Mouse (Mus musculus) forebrain, embryonic 16.5 days (tissue): ENCODE results near the gene Med12. TPM values are rescaled to one million over a fixed set of nuclear protein-coding genes. Genes with fewer than 3 reads are reported as not detected.

Source experiments
- ATAC-seq: fragments of 200-750 bp; cut with Nextera tagmentation; 2 replicates; pipeline ENCODE4 v1.8.0; 2017; ENCODE audit warnings: mild to moderate bottlenecking, moderate library complexity
- H3K27ac ChIP-seq: fragments of 300-500 bp; sonication (generic); 2 replicates; pipeline ENCODE4 v1.5.1; 2014; ENCODE audit warnings: low read length, control low read depth
- H3K27me3 ChIP-seq: fragments of 300-500 bp; sonication (generic); replicated peaks from 2 replicates; pipeline ENCODE4 v1.6.1; 2014; ENCODE audit warnings: low read length; ENCODE audit not compliant: control insufficient read depth, insufficient read depth
- H3K36me3 ChIP-seq: fragments of 300-500 bp; sonication (generic); 2 replicates; pipeline ENCODE4 v1.6.1; 2014; ENCODE audit not compliant: control insufficient read depth, insufficient read depth
- H3K4me1 ChIP-seq: fragments of 300-500 bp; sonication (generic); replicated peaks from 2 replicates; pipeline ENCODE4 v1.6.1; 2014; ENCODE audit warnings: low read length; ENCODE audit not compliant: control insufficient read depth, insufficient read depth
- H3K4me2 ChIP-seq: fragments of 300-500 bp; sonication (generic); 2 replicates; pipeline ENCODE4 v1.6.1; 2014; ENCODE audit warnings: mild to moderate bottlenecking, low read length, control low read depth
- H3K4me3 ChIP-seq: fragments of 300-500 bp; sonication (generic); replicated peaks from 2 replicates; pipeline ENCODE4 v1.5.1; 2014; ENCODE audit warnings: mild to moderate bottlenecking, low read length, control low read depth
- H3K9ac ChIP-seq: fragments of 300-500 bp; sonication (generic); replicated peaks from 2 replicates; pipeline ENCODE4 v1.6.1; 2014; ENCODE audit warnings: low read depth, low read length, control low read depth
- H3K9me3 ChIP-seq: fragments of 300-500 bp; sonication (generic); 2 replicates; pipeline ENCODE4 v1.6.1; 2016; ENCODE audit warnings: low read length; ENCODE audit not compliant: control insufficient read depth
- WGBS: fragments of 180-500 bp; shearing (Covaris S2); extraction: QIAGEN DNeasy Blood & Tissue Kit; methylation state at CpG from one replicate; pipeline ENCODE4 v1.1.7; 2014; 5-methylcytosine and 5-hydroxymethylcytosine counted together
- polyA plus RNA-seq: library from polyadenylated mRNA; unstranded; fragments of >200 nt; fragmentation: Nextera tagmentation; extraction: Ambion mirVana; gene quantifications from 2 replicates; pipeline ENCODE4 v1.2.1, GENCODE M21; 2015

The Med12 gene
- polyA plus RNA-seq, 1 experiment from 2014 or later, result 26.9 TPM

DNA sequence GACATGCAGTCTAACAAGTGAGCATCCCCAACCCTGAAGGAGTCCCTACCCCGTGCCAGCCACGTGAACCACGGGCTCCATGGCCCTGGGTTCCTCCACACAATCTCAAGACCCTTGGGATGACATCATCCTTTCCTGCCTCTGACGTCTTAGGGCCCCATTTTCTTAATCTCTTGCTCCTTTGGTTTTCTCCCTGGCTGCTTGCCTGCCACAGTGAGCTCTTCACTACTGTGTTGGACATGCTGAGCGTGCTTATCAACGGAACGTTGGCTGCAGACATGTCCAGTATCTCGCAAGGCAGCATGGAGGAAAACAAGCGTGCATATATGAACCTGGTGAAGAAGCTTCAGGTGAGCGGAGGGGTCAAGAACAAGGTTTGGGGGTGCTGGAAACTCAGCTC is 16.3 kb downstream of the Med12 start:
- no peak for ATAC-seq
- no peak overlapping the region for H3K4me2 ChIP-seq
- peaks cover 3% of the 10 kb centered on the region; the same call in 1 of the 2 replicates for H3K36me3 ChIP-seq
- H3K9me3 ChIP-seq, result no peaks in the 10 kb centered on the region
- no peak overlapping the region for H3K4me3 ChIP-seq
- WGBS, result 91% methylated on average over 10 of the region's 10 CpGs
- no peaks in the 10 kb centered on the region for H3K27me3 ChIP-seq
- H3K4me1 ChIP-seq, result no peaks in the 10 kb centered on the region
- H3K9ac ChIP-seq, result no peak overlapping the region
- no peak overlapping the region for H3K27ac ChIP-seq

DNA sequence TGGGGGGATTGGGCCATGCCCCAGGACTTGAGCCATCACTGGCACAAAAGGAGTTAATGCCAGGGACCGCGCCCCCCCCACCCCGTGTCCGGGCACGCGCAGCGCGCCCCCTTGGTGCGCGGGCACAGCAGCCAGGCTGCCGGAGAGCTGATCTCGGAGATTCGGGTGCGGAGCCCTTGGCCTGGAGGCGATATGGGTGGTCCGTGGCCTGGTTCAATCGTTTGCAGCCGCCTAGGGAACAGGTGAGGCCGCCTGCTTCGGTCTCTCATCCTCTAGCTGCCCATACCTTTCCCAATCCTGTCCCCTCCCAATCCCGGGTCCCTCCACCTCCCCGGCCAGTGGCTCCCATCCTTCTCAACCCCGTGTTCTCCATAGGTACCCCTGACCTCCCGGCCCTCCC is 25.2 kb downstream of the Med12 start, which contains the start of gene Nlgn3:
Gene Nlgn3, plus strand, starts transcription at position 114 of the 400 bp plus-strand sequence.
- ATAC-seq, result peak; percentile 13; the same call in 1 of the 2 replicates

DNA sequence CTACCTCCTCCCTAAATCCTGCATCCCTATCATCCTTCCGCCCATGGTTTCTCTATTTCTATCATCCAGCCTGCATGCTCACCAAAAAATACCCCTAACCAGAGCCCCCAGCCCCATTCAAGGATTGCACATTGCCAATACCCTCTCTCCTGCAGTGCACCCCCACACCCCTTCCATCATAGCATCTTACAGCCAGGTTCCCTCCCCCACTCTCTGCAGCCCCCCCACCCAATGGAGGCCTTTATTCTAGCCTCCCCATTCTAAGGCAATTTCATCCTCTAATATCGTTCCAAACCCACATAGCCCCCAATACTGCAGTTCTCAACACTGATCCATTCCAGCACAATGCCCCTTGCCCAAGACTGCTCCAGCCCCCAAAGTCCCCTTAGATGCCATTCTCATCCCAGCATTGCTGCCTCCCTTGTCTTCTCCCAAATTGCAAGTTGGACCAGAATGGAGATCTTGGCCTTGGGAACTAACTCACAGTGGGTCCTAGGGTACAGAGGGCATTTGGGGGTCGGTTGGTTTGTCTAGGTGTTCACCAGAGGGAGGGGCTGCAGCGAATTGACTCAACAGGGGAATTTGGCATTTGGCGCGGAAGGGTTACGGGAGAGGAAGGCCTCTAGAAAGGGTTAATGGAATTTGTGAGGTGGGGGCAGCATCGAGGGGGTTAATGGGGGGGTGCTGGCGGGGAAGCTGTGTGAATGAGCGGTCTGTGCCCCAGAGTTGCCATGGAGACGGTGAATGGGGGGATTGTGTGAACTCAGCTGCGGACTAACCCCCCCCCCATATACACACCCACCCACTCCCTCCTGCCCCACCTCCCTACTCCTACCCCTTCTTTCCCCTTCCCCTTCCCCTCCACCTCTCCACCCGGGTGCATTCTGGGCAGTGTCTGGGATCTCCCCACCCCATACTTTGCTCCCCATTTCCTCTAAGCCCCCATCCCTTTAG is 25.9 kb downstream of the Med12 start:
- Histone ChIP-seq H3K36me3 (no peaks in the 10 kb centered on the region), H3K4me2 (peak overlapping the region; percentile 54), H3K9me3 (no peaks in the 10 kb centered on the region), H3K4me3 (peak overlapping the region; percentile 65), H3K4me1 (peaks cover 31% of the 10 kb centered on the region), H3K27me3 (no peaks in the 10 kb centered on the region), H3K27ac (peak overlapping the region; percentile 89), H3K9ac (peak overlapping the region; percentile 71)
- 26% methylated on average over 8 of the region's 13 CpGs for WGBS
- peak; percentile 74 for ATAC-seq

More for the DNA sequence above, 25.2 kb downstream of the Med12 start, which contains the start of gene Nlgn3:
- 34% methylated on average over 21 of the region's 24 CpGs for WGBS
- no peaks in the 10 kb centered on the region for H3K9me3 ChIP-seq
- H3K27me3 ChIP-seq, result no peaks in the 10 kb centered on the region
- H3K27ac ChIP-seq, result peak within 1 kb of the TSS; percentile 89
- peak within 1 kb of the TSS; percentile 54 for H3K4me2 ChIP-seq
- H3K9ac ChIP-seq, result peak within 1 kb of the TSS; percentile 71
- peak within 1 kb of the TSS; percentile 65 for H3K4me3 ChIP-seq
- peaks cover 30% of the 10 kb centered on the region for H3K4me1 ChIP-seq
- no peaks in the 10 kb centered on the region for H3K36me3 ChIP-seq

DNA sequence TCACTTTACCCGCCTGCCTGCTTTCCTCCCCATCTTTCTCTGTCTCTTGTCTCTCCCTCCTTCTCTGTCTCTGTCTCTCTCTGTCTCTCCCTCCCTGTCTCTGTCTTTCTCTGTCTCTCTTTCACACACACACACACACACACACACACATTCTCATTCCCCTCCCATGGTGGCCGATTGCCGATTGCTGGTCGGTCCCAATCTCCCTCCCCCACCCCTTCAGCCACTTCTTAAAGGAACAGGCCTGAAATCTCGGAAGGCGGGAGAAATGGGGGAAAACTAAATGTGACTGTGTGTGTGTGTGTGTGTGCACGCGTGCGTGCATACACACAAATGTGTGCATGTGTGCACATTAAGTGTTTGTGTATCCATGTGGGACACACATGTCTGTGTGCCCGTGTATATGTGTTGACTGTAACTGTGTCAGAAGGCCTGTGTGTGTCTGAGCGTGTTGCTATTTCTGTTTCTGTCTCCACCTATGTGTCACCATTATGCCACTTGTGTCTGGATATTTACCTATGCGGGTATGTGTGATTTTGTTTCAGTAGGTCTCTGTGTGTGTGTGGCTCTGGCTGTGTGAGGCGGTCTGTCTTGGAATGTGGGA is 26.7 kb downstream of the Med12 start:
- Histone ChIP-seq H3K36me3 (no peaks in the 10 kb centered on the region), H3K27me3 (no peaks in the 10 kb centered on the region), H3K27ac (peak overlapping the region; percentile 89), H3K4me2 (peak overlapping the region; percentile 54), H3K9ac (peak overlapping the region; percentile 71), H3K4me1 (peaks cover 31% of the 10 kb centered on the region), H3K9me3 (no peaks in the 10 kb centered on the region), H3K4me3 (peak overlapping the region; percentile 65)
- ATAC-seq, result peak; percentile 34
- 27% methylated on average over 12 of the region's 13 CpGs for WGBS

DNA sequence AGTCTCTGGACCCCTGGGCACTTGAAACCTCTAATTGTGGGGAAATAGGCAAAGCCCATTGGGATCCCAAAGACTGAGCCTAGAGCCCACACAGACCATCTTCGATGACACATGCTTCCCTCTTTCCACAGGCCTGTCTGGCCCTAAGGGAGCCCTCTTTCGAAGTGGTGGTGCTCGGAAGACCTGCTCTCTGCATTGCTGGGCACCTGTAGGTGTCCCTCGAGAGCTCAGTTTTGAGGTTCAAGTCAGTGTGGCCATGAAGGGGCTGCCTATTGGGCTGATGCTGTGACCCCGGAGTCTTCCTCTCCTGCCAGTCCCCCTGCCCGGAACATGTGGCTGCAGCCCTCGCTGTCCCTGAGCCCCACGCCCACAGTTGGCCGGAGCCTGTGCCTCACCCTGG is 27.8 kb downstream of the Med12 start:
- WGBS, result 54% methylated on average over 9 of the region's 9 CpGs
- no peak overlapping the region for H3K27ac ChIP-seq

DNA sequence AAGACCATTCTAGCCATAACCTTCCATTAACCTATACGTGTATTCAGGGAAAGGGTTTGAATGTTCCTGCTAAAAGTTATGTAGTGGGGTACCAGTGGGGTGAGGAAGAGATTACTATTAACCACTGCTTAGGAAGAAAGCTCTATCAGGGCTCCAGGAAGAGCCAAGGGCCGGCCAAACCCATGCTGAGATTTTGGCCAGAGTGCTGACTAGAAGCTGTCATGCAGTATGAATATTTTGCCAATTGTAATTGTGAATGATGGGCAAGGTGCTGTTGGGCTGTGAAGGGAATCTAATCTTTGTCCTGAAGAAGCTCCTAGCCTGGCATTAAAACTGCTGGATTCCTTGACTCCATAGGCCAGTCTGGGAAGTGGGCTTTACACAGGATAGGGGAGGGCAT is 30.8 kb downstream of the Med12 start:
- no peak overlapping the region for H3K4me2 ChIP-seq
- H3K4me1 ChIP-seq, result peaks cover 28% of the 10 kb centered on the region
- no peak for ATAC-seq
- no peak overlapping the region for H3K4me3 ChIP-seq
- no peaks in the 10 kb centered on the region for H3K9me3 ChIP-seq
- no peak overlapping the region for H3K9ac ChIP-seq
- H3K36me3 ChIP-seq, result no peaks in the 10 kb centered on the region; the same call in none of the 2 replicates
- 41% methylated on average over 2 of the region's 2 CpGs for WGBS
- no peak overlapping the region for H3K27ac ChIP-seq
- no peaks in the 10 kb centered on the region for H3K27me3 ChIP-seq

More for the DNA sequence above, 27.8 kb downstream of the Med12 start:
- Histone ChIP-seq H3K4me2 (peak overlapping the region; percentile 54), H3K9me3 (no peaks in the 10 kb centered on the region), H3K36me3 (no peaks in the 10 kb centered on the region), H3K4me1 (peaks cover 31% of the 10 kb centered on the region), H3K4me3 (peak overlapping the region; percentile 65), H3K27me3 (no peaks in the 10 kb centered on the region), H3K9ac (0 out of 2 replicates have a peak overlapping the region, but pooled peaks have one; percentile 41)
- ATAC-seq, result no peak

DNA sequence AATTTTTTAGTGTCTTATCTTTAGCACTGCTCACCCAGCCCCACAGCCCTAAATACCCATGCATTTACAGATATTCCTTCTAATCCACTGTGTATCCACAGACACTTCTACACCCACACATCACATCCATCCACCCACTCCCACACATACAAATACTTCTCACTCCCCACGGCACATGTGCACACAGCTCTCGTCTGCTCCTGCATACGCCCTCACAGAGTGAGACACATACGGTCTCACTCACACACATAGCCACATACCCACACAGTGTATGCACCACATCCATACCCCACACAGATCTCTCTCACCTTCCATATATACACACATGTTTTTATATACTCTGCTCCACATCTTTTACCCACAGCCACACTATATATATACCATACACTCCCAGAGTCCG is 35.5 kb downstream of the Med12 start:
- ATAC-seq, result no peak
- no peak overlapping the region for H3K27ac ChIP-seq
- no peak overlapping the region for H3K9ac ChIP-seq
- 92% methylated on average over 5 of the region's 5 CpGs for WGBS
- H3K4me3 ChIP-seq, result no peak overlapping the region
- H3K4me2 ChIP-seq, result no peak overlapping the region
- no peaks in the 10 kb centered on the region; the same call in 1 of the 2 replicates for H3K4me1 ChIP-seq
- H3K9me3 ChIP-seq, result no peaks in the 10 kb centered on the region
- no peaks in the 10 kb centered on the region; the same call in none of the 2 replicates for H3K36me3 ChIP-seq
- H3K27me3 ChIP-seq, result no peaks in the 10 kb centered on the region

DNA sequence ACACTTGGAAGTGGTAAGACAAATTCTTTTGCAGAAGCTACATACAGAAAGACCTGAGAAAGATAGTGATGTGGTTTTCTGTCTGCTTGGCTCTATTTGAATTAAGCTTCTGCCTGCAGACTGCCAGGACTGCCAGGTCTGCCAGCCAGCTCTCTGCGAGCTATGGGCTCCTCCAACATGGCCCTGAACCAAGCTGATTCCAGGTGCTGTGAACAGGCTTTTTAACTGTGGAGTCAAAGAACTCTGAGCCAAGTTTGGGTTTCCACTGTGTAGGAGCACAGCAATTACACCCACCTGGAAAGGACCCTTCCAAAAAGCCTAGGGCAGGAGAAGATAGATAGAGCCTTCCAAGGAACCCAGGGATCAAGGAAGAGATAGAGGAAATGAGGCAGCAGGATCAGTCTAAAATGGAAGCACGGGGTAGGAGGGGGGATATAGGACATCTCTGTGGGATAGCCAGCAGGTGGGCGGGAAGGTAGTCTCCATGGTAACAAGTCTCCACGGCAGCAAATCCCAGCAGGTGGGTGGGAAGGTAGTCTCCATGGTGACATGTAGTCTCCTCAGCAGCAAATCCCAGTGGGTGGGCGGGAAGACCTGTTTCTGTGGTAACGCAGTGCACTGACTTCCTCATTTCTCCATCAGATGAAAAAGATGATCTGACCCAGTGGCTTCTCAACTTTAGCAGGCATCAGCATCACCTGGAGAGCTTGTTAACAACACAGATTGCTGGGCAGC is 40.0 kb downstream of the Med12 start:
- H3K9ac ChIP-seq, result no peak overlapping the region
- no peak overlapping the region for H3K4me2 ChIP-seq
- peak; percentile 85 for ATAC-seq
- H3K27ac ChIP-seq, result no peak overlapping the region
- H3K27me3 ChIP-seq, result no peaks in the 10 kb centered on the region
- H3K36me3 ChIP-seq, result peaks cover 2% of the 10 kb centered on the region
- H3K9me3 ChIP-seq, result no peaks in the 10 kb centered on the region
- H3K4me3 ChIP-seq, result no peak overlapping the region
- no peaks in the 10 kb centered on the region; the same call in 1 of the 2 replicates for H3K4me1 ChIP-seq
- WGBS, result 20% methylated on average over 6 of the region's 6 CpGs
